Mouse (Mus musculus) intestine, postnatal 0 days (tissue): ENCODE results near the gene Gm10647. TPM values are rescaled to one million over a fixed set of nuclear protein-coding genes. Genes with fewer than 3 reads are reported as not detected.
"Not testable (repeated sequence)": the region's sequence is repeated elsewhere in the genome, so short reads cannot be mapped to it uniquely, and the experiment has no call there.

Experiments used
- ATAC-seq: fragments of 200-750 bp; cut with Nextera tagmentation; 2 replicates; pipeline ENCODE4 v1.8.0; 2017; ENCODE audit warnings: mild to moderate bottlenecking, moderate TSS enrichment, moderate library complexity
- H3K27ac ChIP-seq: fragments of 300-500 bp; sonication (generic); 2 replicates; pipeline ENCODE4 v1.5.1; 2014; ENCODE audit warnings: mild to moderate bottlenecking, low read depth, low read length, moderate library complexity
- H3K27me3 ChIP-seq: fragments of 300-500 bp; sonication (generic); replicated peaks from 2 replicates; pipeline ENCODE4 v1.6.1; 2014; ENCODE audit warnings: low read length, mixed read lengths; ENCODE audit not compliant: control insufficient read depth, insufficient read depth
- H3K36me3 ChIP-seq: fragments of 300-500 bp; sonication (generic); 2 replicates; pipeline ENCODE4 v1.6.1; 2014; ENCODE audit warnings: mild to moderate bottlenecking, moderate library complexity; ENCODE audit not compliant: control insufficient read depth, insufficient read depth
- H3K4me1 ChIP-seq: fragments of 300-500 bp; sonication (generic); replicated peaks from 2 replicates; pipeline ENCODE4 v1.6.1; 2014; ENCODE audit warnings: antibody characterized with exemption, low read length, mixed read lengths; ENCODE audit not compliant: control insufficient read depth, insufficient read depth
- H3K4me2 ChIP-seq: fragments of 300-500 bp; sonication (generic); replicated peaks from 2 replicates; pipeline ENCODE4 v1.6.1; 2014; ENCODE audit warnings: low read depth, mild to moderate bottlenecking, moderate library complexity
- H3K4me3 ChIP-seq: fragments of 300-500 bp; sonication (generic); 2 replicates; pipeline ENCODE4 v1.5.1; 2014; ENCODE audit warnings: low read depth, low read length
- H3K9ac ChIP-seq: fragments of 300-500 bp; sonication (generic); 2 replicates; pipeline ENCODE4 v1.6.1; 2014; ENCODE audit warnings: mild to moderate bottlenecking, low read depth, low read length
- H3K9me3 ChIP-seq: fragments of 300-500 bp; sonication (generic); 2 replicates; pipeline ENCODE4 v1.6.1; 2016; ENCODE audit warnings: mixed run types; ENCODE audit not compliant: control insufficient read depth
- CTCF ChIP-seq: sonication (generic); IDR thresholded peaks from 2 replicates; pipeline ENCODE4 v1.5.1; 2016; ENCODE audit warnings: low read depth, mild to moderate bottlenecking, control low read depth, antibody characterized with exemption, moderate library complexity
- WGBS: fragments of 180-500 bp; shearing (Covaris S2); extraction: QIAGEN DNeasy Blood & Tissue Kit; methylation state at CpG from one replicate; pipeline ENCODE4 v1.1.7; 2014; 5-methylcytosine and 5-hydroxymethylcytosine counted together
- polyA plus RNA-seq: library from polyadenylated mRNA; unstranded; fragments of >200 nt; fragmentation: Nextera tagmentation; extraction: Ambion mirVana; gene quantifications from 2 replicates; pipeline ENCODE4 v1.2.1, GENCODE M21; 2015

Gene Gm10647
- polyA plus RNA-seq, 1 experiment from 2014 or later, result 0.05 TPM

DNA sequence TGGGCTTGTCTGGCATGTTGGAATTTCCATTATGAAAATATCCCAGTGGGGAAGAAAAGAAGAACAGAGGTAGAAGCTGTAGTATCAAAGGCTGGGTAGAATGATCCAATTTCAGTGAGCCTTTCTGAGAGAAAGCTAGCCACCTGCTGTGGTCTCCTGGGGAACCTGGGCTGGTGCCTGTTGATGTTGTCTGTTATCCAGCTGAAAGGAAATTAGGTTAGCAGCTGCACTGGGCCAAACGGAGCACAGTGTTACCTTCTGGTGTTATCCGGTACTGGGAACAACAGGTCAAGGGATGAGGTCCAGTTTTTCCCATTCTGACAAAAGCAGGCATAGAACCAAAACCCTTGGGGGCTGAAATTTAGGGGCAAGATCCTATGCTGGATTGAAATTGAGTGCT, 16.6 kb downstream of the Gm10647 start:
- Histone ChIP-seq H3K27ac (no peak overlapping the region), H3K4me2 (no peak overlapping the region), H3K9me3 (no peaks in the 10 kb centered on the region), H3K36me3 (no peaks in the 10 kb centered on the region), H3K9ac (no peak overlapping the region), H3K4me1 (no peaks in the 10 kb centered on the region), H3K27me3 (no peaks in the 10 kb centered on the region), H3K4me3 (no peak overlapping the region)
- no peak for ATAC-seq
- TF ChIP-seq CTCF, result no peak
- 52% methylated on average over 2 of the region's 2 CpGs for WGBS

DNA sequence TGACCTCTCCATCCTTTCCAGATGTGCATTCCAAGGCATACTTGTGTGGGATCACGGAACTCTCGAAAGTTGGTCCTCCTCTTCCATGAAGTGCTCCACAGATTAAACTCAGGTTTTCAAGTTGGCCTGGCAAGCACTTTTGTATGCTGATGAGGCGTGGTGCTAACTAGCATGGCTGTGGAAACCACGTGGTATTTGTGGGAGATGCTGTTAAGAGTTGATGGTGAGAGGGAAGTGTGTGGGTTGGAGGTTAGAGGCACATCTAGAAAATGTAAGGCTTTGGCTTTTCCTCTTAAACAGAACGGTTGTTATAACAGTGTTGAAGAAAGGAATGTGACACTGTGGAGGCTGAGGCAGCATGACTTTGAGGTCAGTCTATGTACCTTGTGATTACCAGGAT, 24.2 kb downstream of the Gm10647 start:
- WGBS, result 76% methylated on average over 5 of the region's 5 CpGs
- Histone ChIP-seq H3K27me3 (no peaks in the 10 kb centered on the region), H3K9ac (no peak overlapping the region), H3K4me3 (no peak overlapping the region), H3K27ac (no peak overlapping the region), H3K9me3 (no peaks in the 10 kb centered on the region), H3K36me3 (no peaks in the 10 kb centered on the region), H3K4me1 (no peaks in the 10 kb centered on the region), H3K4me2 (no peak overlapping the region)
- no peak for ATAC-seq
- no peak for TF ChIP-seq CTCF

DNA sequence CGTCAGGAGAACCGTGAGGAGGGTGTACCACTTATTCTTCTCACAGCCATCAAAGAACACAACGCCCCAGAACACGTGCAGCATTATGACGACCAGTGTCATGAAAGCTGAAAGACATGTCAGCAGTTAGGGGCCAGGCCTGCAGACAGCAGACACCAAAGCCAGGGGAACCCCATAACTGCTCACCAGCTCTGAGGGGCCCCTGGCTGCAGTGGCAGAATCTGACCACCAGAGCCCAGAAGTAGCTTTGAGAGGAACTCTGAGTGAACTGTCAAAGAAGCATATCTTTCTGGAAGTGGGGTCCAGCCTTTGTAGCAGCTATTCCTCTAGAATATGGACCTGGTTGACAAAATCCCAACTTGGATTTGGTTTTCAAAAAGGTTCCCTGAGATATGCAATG, 25.4 kb downstream of the Gm10647 start:
- H3K4me3 ChIP-seq, H3K27ac ChIP-seq, H3K36me3 ChIP-seq, H3K4me2 ChIP-seq, ATAC-seq, H3K4me1 ChIP-seq, H3K9me3 ChIP-seq, H3K9ac ChIP-seq, H3K27me3 ChIP-seq: not testable (repeated sequence)
- WGBS, result no CpG with 5 or more reads among the region's 5 CpGs
- TF ChIP-seq CTCF, result peak; percentile 40

DNA sequence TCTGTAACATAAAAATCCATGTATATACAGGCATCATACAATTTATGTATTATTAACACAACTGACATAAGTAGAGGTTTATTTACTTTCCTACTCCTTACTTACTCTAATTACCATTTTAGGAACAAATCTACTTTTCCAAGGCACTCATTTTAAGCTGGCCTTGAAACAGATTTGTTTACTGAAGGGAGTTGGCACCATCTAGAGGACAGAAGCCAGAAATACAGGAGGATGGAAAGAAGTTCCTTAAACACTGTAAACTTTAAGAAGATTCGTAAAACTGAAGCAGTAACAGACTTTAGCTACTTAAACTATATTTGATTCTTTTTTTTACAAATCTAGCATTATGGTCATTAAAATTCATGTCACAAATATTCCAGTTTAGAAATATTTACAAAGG, 29.2 kb downstream of the Gm10647 start:
- peak; percentile 84 for TF ChIP-seq CTCF
- Histone ChIP-seq H3K27ac (no peak overlapping the region), H3K27me3 (no peaks in the 10 kb centered on the region), H3K4me3 (no peak overlapping the region), H3K36me3 (no peaks in the 10 kb centered on the region), H3K4me2 (no peak overlapping the region), H3K9me3 (no peaks in the 10 kb centered on the region), H3K4me1 (no peaks in the 10 kb centered on the region), H3K9ac (no peak overlapping the region)
- no peak for ATAC-seq
- 23% methylated on average over 1 of the region's 1 CpGs for WGBS

DNA sequence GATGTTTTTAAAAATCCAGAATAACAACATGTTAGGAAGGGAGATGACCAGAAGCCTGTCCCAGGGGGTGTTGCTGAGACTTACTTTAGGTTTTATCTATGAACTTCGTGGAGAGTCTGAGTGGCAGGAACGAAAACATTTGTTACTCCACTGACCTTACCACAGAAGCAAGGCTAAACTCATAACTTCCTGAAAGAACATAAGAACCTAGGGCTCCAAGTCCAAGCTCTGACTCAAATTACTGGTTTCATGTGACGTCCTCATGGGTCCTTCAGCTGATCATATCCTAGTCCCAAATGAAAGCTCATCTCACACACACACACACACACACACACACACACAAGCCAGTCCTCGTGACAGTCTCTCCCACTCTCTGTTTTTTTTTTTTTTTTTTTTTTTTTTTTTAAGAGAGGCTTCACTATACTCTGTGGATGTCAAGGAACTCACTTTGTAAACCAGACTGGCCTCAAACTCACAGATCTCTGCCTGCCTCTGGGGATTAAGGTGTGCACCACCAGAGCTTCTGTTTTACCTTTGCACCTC, 35.6 kb downstream of the Gm10647 start:
- H3K27ac ChIP-seq, result no peak overlapping the region
- TF ChIP-seq CTCF, result no peak
- no peak for ATAC-seq
- no peaks in the 10 kb centered on the region for H3K9me3 ChIP-seq
- H3K9ac ChIP-seq, result no peak overlapping the region
- no peak overlapping the region for H3K4me3 ChIP-seq
- no peaks in the 10 kb centered on the region for H3K36me3 ChIP-seq
- H3K27me3 ChIP-seq, result no peaks in the 10 kb centered on the region
- H3K4me2 ChIP-seq, result no peak overlapping the region
- 52% methylated on average over 4 of the region's 4 CpGs for WGBS
- peaks cover 10% of the 10 kb centered on the region; the same call in 1 of the 2 replicates for H3K4me1 ChIP-seq

DNA sequence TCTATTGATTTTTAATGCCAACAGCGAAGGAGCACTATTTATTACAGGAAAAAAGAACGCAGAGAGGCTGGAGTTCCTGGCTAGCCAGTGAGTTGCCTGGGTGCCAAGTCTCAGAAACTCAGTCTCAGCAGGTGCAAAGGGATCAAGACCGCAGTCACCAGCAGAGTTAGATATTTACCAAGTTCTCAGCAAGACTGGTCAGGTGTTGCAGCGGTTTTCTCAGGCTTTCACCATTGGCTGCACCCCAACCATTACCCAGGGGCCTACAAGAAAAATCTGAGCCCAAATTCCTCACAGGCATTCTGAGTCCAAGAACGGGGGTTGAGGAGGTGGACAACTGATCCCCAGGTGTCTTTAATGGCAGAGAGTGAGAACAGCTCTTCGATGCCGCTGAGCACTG, 37.0 kb downstream of the Gm10647 start:
- no peak for ATAC-seq
- no peaks in the 10 kb centered on the region for H3K9me3 ChIP-seq
- peak overlapping the region; percentile 50; the same call in 1 of the 2 replicates for H3K27ac ChIP-seq
- H3K9ac ChIP-seq, result peak overlapping the region; percentile 57; the same call in 1 of the 2 replicates
- H3K27me3 ChIP-seq, result no peaks in the 10 kb centered on the region
- H3K4me2 ChIP-seq, result peak overlapping the region; percentile 96
- H3K36me3 ChIP-seq, result no peaks in the 10 kb centered on the region
- 28% methylated on average over 7 of the region's 7 CpGs for WGBS
- peak overlapping the region; percentile 65 for H3K4me3 ChIP-seq
- TF ChIP-seq CTCF, result no peak
- H3K4me1 ChIP-seq, result peaks cover 10% of the 10 kb centered on the region; the same call in 1 of the 2 replicates
